In genomic region chr8:104630574-104630973, GRCm38 (mm10) we compare ENCODE assay signal across 8 mouse cellular contexts. TPM values are rescaled to one million over a fixed set of nuclear protein-coding genes. Genes with fewer than 3 reads are reported as not detected.
DNase-seq lines count a peak whose midpoint lies in the region; ATAC-seq and TF ChIP-seq lines count a peak whose summit lies in the region.

No protein-coding gene starts in this region.

- no peaks in the 10 kb centered on the region for H3K9me3 ChIP-seq in heart, embryonic 15.5 days (replicated peaks)
- no peaks in the 10 kb centered on the region for H3K9me3 ChIP-seq in limb, embryonic 12.5 days
- no peaks in the 10 kb centered on the region for H3K9me3 ChIP-seq in midbrain, postnatal 0 days (ENCODE audit: low read length)

- no peak for TF ChIP-seq CTCF in bone marrow macrophage, adult 2 months (IDR thresholded peaks at IDR 0.05; ENCODE audit: low read depth, low read length)
- TF ChIP-seq CTCF in midbrain, postnatal 0 days (IDR thresholded peaks at IDR 0.05) = peak; percentile 23; the same call in 1 of the 2 replicates

- H3K27me3 ChIP-seq in heart, embryonic 15.5 days = no peaks in the 10 kb centered on the region
- H3K27me3 ChIP-seq in limb, embryonic 12.5 days = peaks cover 27% of the 10 kb centered on the region
- peaks cover 4% of the 10 kb centered on the region; the same call in 1 of the 2 replicates for H3K27me3 ChIP-seq in midbrain, postnatal 0 days (ENCODE audit: insufficient read depth, low read length)

- no peak for TF ChIP-seq POLR2A in bone marrow macrophage, adult 2 months (IDR thresholded peaks at IDR 0.05; ENCODE audit: borderline replicate concordance, low read depth, low read length)

- ATAC-seq in heart, embryonic 15.5 days (replicated peaks; ENCODE audit: insufficient number of reproducible peaks, insufficient read depth, low FRiP score, low read depth) = peak; percentile 9
- peak; percentile 8; the same call in 1 of the 2 replicates for ATAC-seq in limb, embryonic 12.5 days (ENCODE audit: insufficient number of reproducible peaks, insufficient read depth, low FRiP score, low TSS enrichment, low read depth)
- ATAC-seq in midbrain, postnatal 0 days (ENCODE audit: low FRiP score) = 0 out of 2 replicates have a peak, but pooled peaks have one; percentile 22

- DNase-seq in ovary, postnatal 36 days (ENCODE audit: low spot score) = peak; percentile 40
- DNase-seq in ovary, postnatal 14 days (ENCODE audit: low spot score) = no peak
- DNase-seq in midbrain, postnatal 0 days (ENCODE audit: low spot score) = no peak
- no peak for DNase-seq in cerebellum, adult 11 months
- DNase-seq in left cerebral cortex, adult 11 months (ENCODE audit: low spot score) = no peak

- no peak overlapping the region for H3K27ac ChIP-seq in bone marrow macrophage, adult 2 months (ENCODE audit: insufficient read depth, low read depth, low read length)
- H3K27ac ChIP-seq in heart, embryonic 15.5 days = peak overlapping the region; percentile 95
- H3K27ac ChIP-seq in limb, embryonic 12.5 days = no peak overlapping the region
- H3K27ac ChIP-seq in midbrain, postnatal 0 days (ENCODE audit: low read depth, low read length) = no peak overlapping the region

- H3K4me3 ChIP-seq in bone marrow macrophage, adult 2 months (ENCODE audit: insufficient read depth, low read length) = peak overlapping the region; percentile 58
- H3K4me3 ChIP-seq in heart, embryonic 15.5 days = peak overlapping the region; percentile 75
- peak overlapping the region; percentile 45 for H3K4me3 ChIP-seq in limb, embryonic 12.5 days (replicated peaks)
- peak overlapping the region; percentile 36 for H3K4me3 ChIP-seq in midbrain, postnatal 0 days (ENCODE audit: low read depth, low read length)

- H3K9ac ChIP-seq in heart, embryonic 15.5 days = peak overlapping the region; percentile 82
- peak overlapping the region; percentile 52 for H3K9ac ChIP-seq in limb, embryonic 12.5 days (replicated peaks)
- peak overlapping the region; percentile 46; the same call in 1 of the 2 replicates for H3K9ac ChIP-seq in midbrain, postnatal 0 days (replicated peaks; ENCODE audit: low read length, poor library complexity, severe bottlenecking)

- under 1% methylated on average over 36 of the region's 36 CpGs for WGBS in heart, embryonic 15.5 days
- 2% methylated on average over 36 of the region's 36 CpGs for WGBS in limb, embryonic 12.5 days
- WGBS in midbrain, postnatal 0 days = under 1% methylated on average over 36 of the region's 36 CpGs

- H3K4me1 ChIP-seq in bone marrow macrophage, adult 2 months (ENCODE audit: control insufficient read depth, insufficient read depth, low read length) = peaks cover 11% of the 10 kb centered on the region
- H3K4me1 ChIP-seq in heart, embryonic 15.5 days (replicated peaks) = peaks cover 51% of the 10 kb centered on the region
- H3K4me1 ChIP-seq in limb, embryonic 12.5 days (replicated peaks) = peaks cover 29% of the 10 kb centered on the region
- peaks cover 11% of the 10 kb centered on the region for H3K4me1 ChIP-seq in midbrain, postnatal 0 days (ENCODE audit: insufficient read depth, low read length)

- H3K36me3 ChIP-seq in heart, embryonic 15.5 days = peaks cover 19% of the 10 kb centered on the region; the same call in 1 of the 2 replicates
- H3K36me3 ChIP-seq in limb, embryonic 12.5 days = peaks cover 10% of the 10 kb centered on the region
- peaks cover 3% of the 10 kb centered on the region; the same call in 1 of the 2 replicates for H3K36me3 ChIP-seq in midbrain, postnatal 0 days (ENCODE audit: insufficient read depth, low read length)

- H3K4me2 ChIP-seq in heart, embryonic 15.5 days = peak overlapping the region; percentile 65
- H3K4me2 ChIP-seq in limb, embryonic 12.5 days = peak overlapping the region; percentile 76
- peak overlapping the region; percentile 58 for H3K4me2 ChIP-seq in midbrain, postnatal 0 days (ENCODE audit: low read depth, low read length, poor library complexity, severe bottlenecking)

RNA-seq across cellular contexts. Expression of gene Rrad, which starts 0.6 kb away (rescaled TPM):
- 22.5 and 23.8 TPM in 2 replicates for polyA plus RNA-seq in bone marrow macrophage, adult 2 months (2012; ENCODE audit: insufficient read depth, insufficient read length, missing spikeins)
- 272 and 277 TPM in 2 replicates for polyA plus RNA-seq in heart, embryonic 15.5 days (2015; fragmentation: Nextera tagmentation; extraction: Ambion mirVana)
- 10.4 and 11.2 TPM in 2 replicates for polyA plus RNA-seq in limb, embryonic 12.5 days (2016; fragmentation: Nextera tagmentation; extraction: Ambion mirVana)
- total RNA-seq in midbrain, postnatal 0 days (2014; rRNA removed) = 3.0 and 3.5 TPM in 2 replicates
- 3.3 and 3.4 TPM in 2 replicates for polyA plus RNA-seq in midbrain, postnatal 0 days (2015; fragmentation: Nextera tagmentation; extraction: Ambion mirVana)

RNA-seq across cellular contexts. Expression of gene Cdh16, which starts 6.4 kb away (rescaled TPM):
- not detected in 2 replicates for polyA plus RNA-seq in bone marrow macrophage, adult 2 months (2012; ENCODE audit: insufficient read depth, insufficient read length, missing spikeins)
- polyA plus RNA-seq in heart, embryonic 15.5 days (2015; fragmentation: Nextera tagmentation; extraction: Ambion mirVana) = 17.7 and 20.2 TPM in 2 replicates
- polyA plus RNA-seq in limb, embryonic 12.5 days (2016; fragmentation: Nextera tagmentation; extraction: Ambion mirVana) = not detected in 2 replicates
- total RNA-seq in midbrain, postnatal 0 days (2014; rRNA removed) = not detected in 2 replicates
- polyA plus RNA-seq in midbrain, postnatal 0 days (2015; fragmentation: Nextera tagmentation; extraction: Ambion mirVana) = not detected in 2 replicates

RNA-seq across cellular contexts. Expression of gene Ciao2b, which starts 11.2 kb away (rescaled TPM):
- 48.9 and 50.7 TPM in 2 replicates for polyA plus RNA-seq in bone marrow macrophage, adult 2 months (2012; ENCODE audit: insufficient read depth, insufficient read length, missing spikeins)
- polyA plus RNA-seq in heart, embryonic 15.5 days (2015; fragmentation: Nextera tagmentation; extraction: Ambion mirVana) = 158 and 190 TPM in 2 replicates
- polyA plus RNA-seq in limb, embryonic 12.5 days (2016; fragmentation: Nextera tagmentation; extraction: Ambion mirVana) = 88.6 and 90.2 TPM in 2 replicates
- 60.6 and 84.0 TPM in 2 replicates for total RNA-seq in midbrain, postnatal 0 days (2014; rRNA removed)
- polyA plus RNA-seq in midbrain, postnatal 0 days (2015; fragmentation: Nextera tagmentation; extraction: Ambion mirVana) = 108 and 113 TPM in 2 replicates

RNA-seq across cellular contexts. Expression of gene Pdp2, which starts 39.3 kb away (rescaled TPM):
- 8.0 and 9.1 TPM in 2 replicates for polyA plus RNA-seq in bone marrow macrophage, adult 2 months (2012; ENCODE audit: insufficient read depth, insufficient read length, missing spikeins)
- polyA plus RNA-seq in heart, embryonic 15.5 days (2015; fragmentation: Nextera tagmentation; extraction: Ambion mirVana) = 5.8 and 7.3 TPM in 2 replicates
- polyA plus RNA-seq in limb, embryonic 12.5 days (2016; fragmentation: Nextera tagmentation; extraction: Ambion mirVana) = 13.3 and 14.7 TPM in 2 replicates
- total RNA-seq in midbrain, postnatal 0 days (2014; rRNA removed) = 12.1 and 16.0 TPM in 2 replicates
- polyA plus RNA-seq in midbrain, postnatal 0 days (2015; fragmentation: Nextera tagmentation; extraction: Ambion mirVana) = 16.9 and 18.0 TPM in 2 replicates

Comparison
In these comparisons a context has a peak if more than half of its experiments do, and no peak if none do; other contexts are left out.
1. RNA of gene Rrad, which starts 0.6 kb away (polyA plus RNA-seq): 272 to 277 TPM in heart, embryonic 15.5 days; 22.5 to 23.8 TPM in bone marrow macrophage, adult 2 months, 10.4 to 11.2 TPM in limb, embryonic 12.5 days and 3.3 to 3.4 TPM in midbrain, postnatal 0 days; every median in the first group is over 10 times any median in the second.
2. RNA of gene Cdh16, which starts 6.4 kb away (polyA plus RNA-seq): 17.7 to 20.2 TPM in heart, embryonic 15.5 days; not detected in bone marrow macrophage, adult 2 months, not detected in limb, embryonic 12.5 days and not detected in midbrain, postnatal 0 days; every median in the first group is over 10 times any median in the second.
3. Peak in every context shown above with its lines, with median percentiles within 50 percentile points of each other: H3K4me3 ChIP-seq, ATAC-seq, H3K4me2 ChIP-seq and H3K9ac ChIP-seq.